In genomic region chr13:46043568-46043967, GRCm38 (mm10) we compare ENCODE assay signal across 10 mouse cellular contexts.
DNase-seq lines count a peak whose midpoint lies in the region; ATAC-seq and TF ChIP-seq lines count a peak whose summit lies in the region.
"Had no signal": no experiment of that assay in that cellular context is flagged by ENCODE, and none has a peak within 500 bp of the region (broad histone marks: within the 10 kb centered on the region; RNA-seq: fewer than 3 reads in every experiment).

No protein-coding gene starts in this region.

- peak overlapping the region; percentile 30; the same call in 1 of the 2 replicates for H3K4me2 ChIP-seq in kidney, postnatal 0 days (ENCODE audit: low read length)
- peak overlapping the region; percentile 48 for H3K4me2 ChIP-seq in liver, embryonic 11.5 days

- WGBS in kidney, postnatal 0 days = 73% methylated on average over 12 of the region's 12 CpGs
- 70% methylated on average over 12 of the region's 12 CpGs for WGBS in liver, embryonic 11.5 days
- WGBS in limb, embryonic 10.5 days = 76% methylated on average over 12 of the region's 12 CpGs

- TF ChIP-seq CTCF in kidney, postnatal 0 days (IDR thresholded peaks at IDR 0.05; ENCODE audit: low read depth) = no peak

- H3K27ac ChIP-seq in kidney, postnatal 0 days = no peak overlapping the region
- H3K27ac ChIP-seq in liver, embryonic 11.5 days (ENCODE audit: low read depth, low read length) = no peak overlapping the region
- H3K27ac ChIP-seq in limb, embryonic 10.5 days = no peak overlapping the region
- H3K27ac ChIP-seq: midbrain, embryonic 10.5 days had no signal

- H3K27me3 ChIP-seq in kidney, postnatal 0 days (ENCODE audit: insufficient read depth, low read length) = no peaks in the 10 kb centered on the region
- H3K27me3 ChIP-seq in liver, embryonic 11.5 days (replicated peaks; ENCODE audit: control insufficient read depth, insufficient read depth, low read length) = no peaks in the 10 kb centered on the region
- no peaks in the 10 kb centered on the region for H3K27me3 ChIP-seq in limb, embryonic 10.5 days (ENCODE audit: low read depth, poor library complexity, severe bottlenecking)

- H3K9me3 ChIP-seq in kidney, postnatal 0 days (replicated peaks; ENCODE audit: low read length) = no peaks in the 10 kb centered on the region
- H3K9me3 ChIP-seq in liver, embryonic 11.5 days (ENCODE audit: control insufficient read depth, low read length) = no peaks in the 10 kb centered on the region
- H3K9me3 ChIP-seq in limb, embryonic 10.5 days (replicated peaks) = no peaks in the 10 kb centered on the region
- H3K9me3 ChIP-seq: midbrain, embryonic 10.5 days had no signal

- no peak for DNase-seq in kidney, postnatal 0 days (ENCODE audit: low spot score)
- no peak for DNase-seq in kidney, postnatal 10 days
- peak; percentile 26 for DNase-seq in MN1 (ENCODE audit: low spot score)
- DNase-seq in adrenal gland, postnatal 10 days = peak; percentile 34
- DNase-seq in liver, embryonic 11.5 days (ENCODE audit: low spot score) = no peak
- no peak for DNase-seq in limb, embryonic 10.5 days (ENCODE audit: low spot score)
- DNase-seq: embryo, embryonic 11 days; gastrocnemius, postnatal 14 days had no signal

- ATAC-seq in kidney, postnatal 0 days (replicated peaks; ENCODE audit: low FRiP score, low read depth) = no peak
- ATAC-seq in liver, embryonic 11.5 days (replicated peaks; ENCODE audit: low FRiP score) = no peak
- no peak for ATAC-seq in erythroid progenitor cell, adult 5-6 weeks (replicated peaks; ENCODE audit: low FRiP score, poor library complexity, severe bottlenecking)

- H3K4me1 ChIP-seq in kidney, postnatal 0 days (replicated peaks; ENCODE audit: insufficient read depth, low read length) = no peaks in the 10 kb centered on the region; the same call in 1 of the 2 replicates
- H3K4me1 ChIP-seq in liver, embryonic 11.5 days (replicated peaks; ENCODE audit: control insufficient read depth, insufficient read depth, low read length) = no peaks in the 10 kb centered on the region; the same call in 1 of the 2 replicates
- H3K4me1 ChIP-seq in limb, embryonic 10.5 days = no peaks in the 10 kb centered on the region

- H3K36me3 ChIP-seq in kidney, postnatal 0 days (ENCODE audit: insufficient read depth, low read length) = no peaks in the 10 kb centered on the region
- H3K36me3 ChIP-seq in liver, embryonic 11.5 days (ENCODE audit: control insufficient read depth, insufficient read depth, low read length) = no peaks in the 10 kb centered on the region
- H3K36me3 ChIP-seq in limb, embryonic 10.5 days = no peaks in the 10 kb centered on the region
- H3K36me3 ChIP-seq: midbrain, embryonic 10.5 days had no signal

- no peak overlapping the region for H3K4me3 ChIP-seq in kidney, postnatal 0 days (replicated peaks; ENCODE audit: low read depth, low read length)
- H3K4me3 ChIP-seq in liver, embryonic 11.5 days (ENCODE audit: low read depth, low read length) = no peak overlapping the region
- H3K4me3 ChIP-seq in limb, embryonic 10.5 days = no peak overlapping the region
- H3K4me3 ChIP-seq: midbrain, embryonic 10.5 days had no signal

- no peak overlapping the region for H3K9ac ChIP-seq in kidney, postnatal 0 days (ENCODE audit: low read depth, low read length)
- no peak overlapping the region for H3K9ac ChIP-seq in liver, embryonic 11.5 days (ENCODE audit: low read depth, low read length)

Comparison
In these comparisons a context has a peak if more than half of its experiments do, and no peak if none do; other contexts are left out.
1. DNase-seq: peak in MN1 (single experiment) and adrenal gland, postnatal 10 days (single experiment); none in kidney, postnatal 0 days (single experiment), kidney, postnatal 10 days (single experiment), liver, embryonic 11.5 days (single experiment) and limb, embryonic 10.5 days (single experiment).